Mouse (Mus musculus): ENCODE measurements around the gene Man2a2.
"Not testable (repeated sequence)": the region's sequence is repeated elsewhere in the genome, so short reads cannot be mapped to it uniquely, and the experiment has no call there.

Gene Man2a2

DNA sequence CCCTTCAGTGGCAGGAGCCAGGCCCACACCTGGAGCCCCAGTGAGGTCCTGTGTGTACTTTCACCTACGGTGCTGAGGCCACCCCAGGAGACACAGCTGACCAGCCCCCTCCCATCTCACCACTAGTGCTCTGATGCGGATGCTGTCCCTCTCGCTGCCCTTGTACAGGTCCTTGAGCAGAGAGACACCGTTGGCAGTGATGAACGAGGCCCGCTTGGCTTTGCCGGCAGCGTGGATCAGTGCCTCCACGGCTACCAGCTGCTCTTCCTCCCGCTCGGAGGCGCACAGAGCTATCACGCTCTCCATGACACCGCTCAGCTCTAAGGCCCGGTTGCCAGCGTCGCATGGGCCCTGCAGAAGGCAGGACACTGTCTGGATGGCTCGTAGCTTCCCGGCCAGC lies 39.7 kb downstream of the Man2a2 start:
- no peak for DNase-seq

DNA sequence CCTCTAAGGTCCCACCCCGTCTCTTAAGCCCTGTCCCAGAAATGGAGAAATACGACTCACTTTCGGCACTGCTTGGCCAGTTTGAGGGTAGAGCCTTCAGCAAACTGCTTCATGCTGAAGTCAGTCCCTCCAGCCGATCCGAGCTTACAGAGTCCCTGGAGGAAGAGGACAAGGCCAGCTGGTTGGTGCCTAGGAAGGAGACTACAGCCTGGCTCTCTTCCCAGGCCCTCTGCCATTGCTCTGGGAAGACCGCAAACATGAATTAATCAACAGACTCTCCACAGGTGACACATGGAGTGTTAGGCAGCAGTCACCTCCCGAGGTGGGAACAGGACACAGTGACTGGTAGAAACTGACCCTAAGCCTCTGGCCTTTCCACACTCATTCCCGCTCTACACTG lies 40.9 kb downstream of the Man2a2 start:
- no peak for DNase-seq

DNA sequence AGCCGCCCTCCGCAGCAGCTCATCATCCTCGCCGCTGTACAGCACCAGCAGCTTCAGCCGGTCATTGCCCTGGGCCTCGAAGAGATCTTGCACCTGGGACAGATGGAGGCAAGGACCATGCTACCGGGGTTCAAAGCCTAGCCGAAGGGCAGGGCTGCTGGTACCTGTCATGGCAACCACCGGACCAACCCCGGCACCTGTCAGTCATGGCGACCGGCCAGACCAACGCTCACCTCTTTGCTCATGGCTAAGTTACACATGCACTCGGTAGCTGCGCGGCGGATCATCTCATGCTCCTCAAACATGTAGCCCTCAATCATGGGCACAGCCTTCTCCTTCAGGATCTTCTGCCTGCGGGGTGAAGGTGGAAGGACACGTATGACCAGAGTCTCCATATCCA lies 45.1 kb downstream of the Man2a2 start:
- no peak for DNase-seq

DNA sequence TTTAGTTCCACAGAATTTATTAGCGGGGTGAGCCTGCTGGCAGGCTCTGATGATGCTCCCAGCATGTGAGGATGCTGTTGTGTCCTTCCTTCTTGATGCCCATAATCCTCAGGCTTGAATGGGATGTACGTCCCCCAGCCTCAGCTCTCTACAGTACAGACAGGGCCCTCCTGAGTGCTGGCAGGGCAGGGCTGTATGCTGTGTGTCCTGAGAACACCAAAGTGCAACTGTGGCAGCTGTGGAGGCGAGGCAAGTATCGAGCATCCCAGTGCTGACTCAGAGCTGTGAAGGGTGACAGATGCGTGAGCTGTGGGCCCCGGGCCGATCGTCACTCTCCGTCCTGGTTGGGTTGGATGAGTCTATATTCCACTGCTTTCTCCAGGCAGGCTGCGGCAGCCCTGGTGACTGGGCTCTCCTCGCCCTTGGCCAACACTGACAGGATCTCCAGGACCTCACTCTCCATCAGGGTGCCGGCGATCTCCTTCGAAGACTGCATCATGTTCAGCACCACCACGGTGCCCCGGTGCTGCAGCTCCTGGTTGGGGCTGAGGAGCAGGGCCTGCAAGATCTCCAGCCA lies 45.8 kb downstream of the Man2a2 start:
- no peak for DNase-seq

DNA sequence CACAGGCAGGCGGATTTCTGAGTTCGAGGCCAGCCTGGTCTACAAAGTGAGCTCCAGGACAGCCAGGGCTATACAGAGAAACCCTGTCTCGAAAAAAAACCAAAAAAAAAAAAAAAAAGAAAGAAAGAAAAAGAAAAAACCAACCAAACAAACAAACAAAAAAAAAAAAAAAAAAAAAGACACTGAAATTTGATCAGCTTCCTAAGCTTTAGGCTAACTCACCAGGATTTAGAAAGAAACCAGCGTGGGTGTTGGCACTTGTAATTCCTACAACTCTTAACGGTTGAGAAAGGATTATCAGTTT lies 46.4 kb downstream of the Man2a2 start:
- not testable (repeated sequence) for DNase-seq

DNA sequence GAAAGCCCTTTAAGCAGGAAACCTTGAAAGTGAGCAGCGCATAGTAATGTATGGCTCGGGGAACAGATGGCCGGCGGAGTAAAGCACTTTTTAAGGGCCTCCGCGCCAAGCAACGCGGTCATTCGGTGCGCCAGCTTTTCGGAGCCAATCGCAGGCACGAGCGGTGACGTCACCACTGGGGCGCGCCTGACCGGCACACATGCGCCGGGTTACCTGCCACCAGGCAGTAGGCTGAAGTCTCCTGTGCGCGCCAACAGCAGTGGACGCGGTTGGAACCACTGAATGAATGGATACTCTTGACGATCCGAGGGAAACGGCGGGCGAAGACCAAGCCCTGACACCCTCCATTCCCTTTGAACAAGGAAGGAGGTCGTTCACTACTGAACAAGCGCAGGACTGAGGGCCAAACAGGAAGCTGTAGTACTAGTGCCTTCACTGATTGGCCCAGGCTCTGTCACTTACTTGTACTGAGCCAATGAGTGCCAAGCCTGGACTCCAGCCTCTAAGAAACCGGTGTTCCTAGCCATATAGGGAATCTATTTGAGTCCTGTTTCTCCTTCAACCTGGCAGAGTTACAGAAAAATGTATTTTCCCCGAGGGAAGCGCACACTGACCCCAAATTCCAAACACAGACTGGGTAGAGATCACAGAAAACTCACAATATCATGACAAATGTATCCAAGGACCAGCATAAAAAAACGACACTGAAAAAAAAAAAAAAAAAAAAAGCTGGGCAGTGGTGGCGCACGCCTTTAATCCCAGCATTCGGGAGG lies 46.9 kb downstream of the Man2a2 start, which contains the start of gene Rccd1:
TSS of gene Rccd1 (minus strand) at position 412 of the 773 bp plus-strand sequence.
- peak; percentile 98 for DNase-seq

DNA sequence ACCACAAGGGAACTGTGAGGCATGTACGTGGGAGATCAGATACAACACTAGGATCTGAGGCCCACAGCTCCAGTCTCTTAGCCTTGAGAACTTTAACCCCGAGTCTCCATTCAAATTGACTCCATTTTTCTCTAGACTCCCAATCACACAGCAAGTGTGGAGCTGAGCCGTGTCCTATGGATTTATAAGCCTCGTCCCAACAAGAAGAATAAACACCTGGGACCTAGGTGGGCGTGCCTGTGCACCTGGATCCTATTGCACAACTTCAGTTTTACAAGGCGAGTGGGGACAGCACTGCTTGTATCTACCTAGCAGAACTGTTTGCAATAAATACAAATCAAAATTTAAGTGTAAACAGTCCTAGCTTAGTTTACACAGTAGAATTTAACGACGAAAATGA lies 47.8 kb downstream of the Man2a2 start:
- no peak for DNase-seq

DNA sequence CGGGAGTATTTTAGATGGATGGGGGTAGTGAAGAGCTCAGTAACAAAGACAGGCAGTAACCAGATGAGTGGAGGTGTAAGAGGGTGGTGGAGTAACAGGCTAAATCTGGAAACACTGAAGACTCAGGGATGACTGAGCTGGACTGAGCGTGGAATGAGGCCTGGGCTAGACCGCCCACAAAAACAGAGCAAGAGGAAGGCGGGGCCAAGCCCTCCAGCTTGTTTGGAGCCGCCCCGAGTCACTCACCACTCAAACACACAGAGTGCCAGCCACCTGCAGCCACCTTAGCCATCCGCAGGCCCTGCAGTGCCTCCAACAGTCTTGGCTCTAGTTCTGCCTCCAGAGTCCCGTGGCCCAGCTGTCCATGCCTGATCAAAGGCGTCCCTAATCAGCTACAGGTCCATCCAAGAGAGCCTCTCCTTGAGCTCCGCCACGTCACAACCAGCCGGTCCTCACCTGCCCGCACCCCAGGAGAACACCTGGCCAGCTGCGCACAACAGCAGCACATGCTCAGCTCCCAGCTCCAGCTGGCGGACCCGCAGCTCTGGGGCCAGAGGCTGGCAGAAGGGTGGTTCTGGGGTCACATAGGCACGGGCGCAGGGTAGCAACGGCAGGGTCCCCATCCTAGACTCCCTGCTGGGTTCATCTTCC lies 51.2 kb downstream of the Man2a2 start:
- DNase-seq: no peak

DNA sequence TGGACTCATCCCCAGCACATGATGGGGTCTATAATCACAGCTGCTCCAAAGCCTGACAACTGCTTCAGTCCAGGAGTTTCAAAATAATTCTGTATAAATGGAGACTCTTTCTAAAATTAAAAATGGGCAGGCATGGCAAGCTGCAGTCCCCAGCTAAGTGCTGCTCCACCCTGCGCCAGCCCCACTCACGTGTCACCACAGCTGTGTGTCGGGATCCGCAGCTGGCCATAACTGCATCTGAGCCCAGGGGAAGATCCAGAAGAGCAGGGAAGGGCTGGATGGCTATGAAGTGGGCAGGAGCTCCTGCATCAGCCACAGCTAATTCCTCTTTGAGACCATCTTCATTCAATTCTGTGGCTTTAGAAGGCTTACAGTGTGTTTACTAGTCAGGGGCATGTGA lies 52.5 kb downstream of the Man2a2 start:
- no peak for DNase-seq

DNA sequence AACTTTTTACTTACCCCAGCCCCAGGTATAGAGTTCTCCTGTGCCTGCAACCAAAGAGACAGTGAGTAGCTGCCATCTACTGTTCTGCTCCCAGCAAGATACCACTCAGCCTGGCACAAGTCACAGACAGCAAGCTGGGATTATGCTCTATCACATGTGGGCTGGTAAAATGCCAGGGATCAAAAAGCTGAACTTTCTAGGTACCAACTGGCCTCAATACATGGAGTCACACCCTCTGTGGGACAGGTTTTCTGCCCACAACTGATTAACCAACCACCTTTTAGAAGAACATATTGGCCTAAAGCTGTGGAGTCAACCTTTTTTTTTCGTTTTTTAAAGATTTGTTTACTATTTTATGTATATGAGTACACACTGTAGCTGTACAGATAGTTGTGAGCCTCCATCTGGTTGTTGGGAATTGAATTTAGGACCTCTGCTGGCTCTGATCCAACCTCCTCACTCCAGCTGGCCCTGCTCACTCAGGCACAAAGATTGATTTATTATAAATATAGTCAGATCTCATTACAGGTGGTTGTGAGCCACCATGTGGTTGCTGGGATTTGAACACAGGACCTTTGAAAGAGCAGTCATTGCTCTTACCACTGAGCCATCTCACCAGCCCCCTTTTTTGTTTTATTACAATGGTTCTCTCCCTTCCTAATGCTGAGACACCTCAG lies 53.6 kb downstream of the Man2a2 start:
- DNase-seq: no peak

DNA sequence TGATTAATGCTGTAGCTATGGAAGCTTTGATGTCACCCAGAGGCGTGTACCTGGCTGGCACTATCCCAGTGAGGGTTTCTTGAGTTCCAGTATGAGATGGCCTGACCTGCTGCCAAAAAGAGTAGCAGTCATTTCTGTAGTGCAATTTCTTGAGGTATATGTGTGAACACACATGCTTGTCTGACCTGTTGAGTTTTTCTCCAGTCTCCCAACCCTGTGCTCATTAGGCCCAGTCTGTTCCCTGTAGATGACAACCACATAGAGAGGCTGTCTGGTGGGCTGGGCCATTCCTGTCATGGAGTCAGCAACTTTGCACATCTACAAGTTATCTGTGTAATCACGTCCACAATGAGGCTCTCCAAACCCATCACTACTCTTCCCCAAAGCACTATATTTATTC lies 55.4 kb downstream of the Man2a2 start:
- no peak for DNase-seq

DNA sequence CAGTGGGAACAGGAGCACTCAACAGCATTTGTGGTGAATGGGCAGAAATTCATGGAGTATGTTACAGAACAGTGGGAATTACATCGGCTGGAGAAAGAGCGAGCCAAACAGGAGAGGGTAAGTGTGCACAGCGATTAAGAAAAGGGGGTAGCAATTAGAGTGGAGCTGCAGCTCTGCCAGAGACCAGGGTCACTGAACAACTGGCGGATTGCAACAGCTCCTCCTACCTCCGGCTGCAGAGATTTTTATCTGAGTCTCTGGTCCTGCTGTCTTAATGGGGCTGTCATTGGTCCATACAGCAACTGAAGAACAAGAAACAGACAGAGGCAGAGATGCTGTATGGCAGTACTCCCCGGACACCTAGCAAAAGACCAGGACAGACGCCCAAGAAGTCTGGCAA lies 60.4 kb downstream of the Man2a2 start:
- DNase-seq: no peak

DNA sequence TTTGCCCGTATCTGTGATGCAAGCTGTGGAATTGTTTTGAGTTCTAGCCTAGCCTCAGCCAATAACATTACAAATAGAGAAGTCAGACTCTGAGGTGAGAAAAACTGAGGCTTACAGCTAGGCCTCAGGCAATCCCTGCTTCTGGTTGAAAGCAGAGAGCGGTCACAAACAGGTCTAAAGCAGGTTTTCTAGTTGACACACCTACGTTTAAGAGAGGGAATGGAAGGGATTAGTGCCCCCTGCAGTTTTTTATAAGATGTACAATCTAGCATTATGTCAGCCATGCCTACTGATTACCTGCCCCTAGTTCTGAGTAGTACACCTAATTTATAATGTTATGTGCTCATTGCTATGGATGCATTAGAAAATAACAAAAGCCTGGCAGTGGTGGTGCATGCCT lies 63.4 kb downstream of the Man2a2 start:
- no peak for DNase-seq

DNA sequence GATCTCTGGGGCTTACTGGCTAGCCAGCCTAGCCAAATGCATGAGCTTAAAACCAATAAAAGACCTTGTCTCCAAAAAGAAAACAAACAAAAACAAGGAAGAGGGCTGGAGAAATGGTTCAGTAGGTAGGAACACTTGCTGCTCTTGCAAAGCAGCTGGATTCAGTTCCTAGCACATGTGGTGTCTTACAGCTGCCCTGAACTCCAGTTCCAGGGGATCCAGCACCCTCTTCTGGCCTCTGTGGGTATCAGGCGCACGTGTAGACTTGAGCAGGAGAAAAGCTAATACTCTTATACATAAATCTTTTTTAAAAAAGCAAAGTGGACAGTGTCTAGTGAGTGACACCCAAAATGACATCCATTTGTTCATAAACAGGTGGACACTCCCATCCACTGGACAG lies 69.7 kb downstream of the Man2a2 start:
- DNase-seq: no peak

DNA sequence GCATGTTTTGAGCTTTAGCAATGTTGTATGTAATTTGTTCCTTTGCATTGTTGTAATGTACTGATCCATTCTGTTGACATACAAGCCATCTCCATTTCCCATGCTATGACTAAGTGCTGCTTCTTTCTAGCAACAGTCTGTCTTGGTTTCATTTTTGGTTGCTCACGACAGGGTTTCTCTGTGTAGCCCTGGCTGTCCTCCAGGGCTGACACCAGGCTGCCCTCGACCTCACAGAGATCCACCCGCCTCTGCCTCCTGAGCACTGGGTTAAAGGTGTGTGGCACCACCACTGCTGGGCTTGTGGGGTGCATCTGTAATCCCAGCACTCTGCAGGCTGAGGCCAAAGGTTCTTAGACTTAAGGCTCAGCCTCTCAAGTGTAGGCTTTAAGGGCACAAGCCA lies 71.6 kb downstream of the Man2a2 start:
- DNase-seq: no peak

Data from kidney, postnatal 10 days (tissue).